Mouse (Mus musculus) right cerebral cortex, adult 18-20 months (tissue): ENCODE results near the gene Trmu.
A peak's percentile ranks its signal among the peaks of the same experiment; 100 is the strongest.
"Not testable (repeated sequence)": the region's sequence is repeated elsewhere in the genome, so short reads cannot be mapped to it uniquely, and the experiment has no call there.

Source experiments
- DNase-seq: peaks from one replicate; pipeline ENCODE4 v3.0.0; 2022; ENCODE audit warnings: mixed read lengths

Trmu gene

GRCm38 (mm10) chr15:85878848-85879497, at the start of gene Trmu:
Gene Trmu, plus strand, starts transcription at chr15:85879312.
- peak; percentile 93 for DNase-seq

- DNase-seq: no peak
These were observed 49.6 kb upstream of the Trmu start for GRCm38 (mm10) chr15:85829470-85829869.

- peak; percentile 88 for DNase-seq
These were observed 47.0 kb upstream of the Trmu start, which contains the start of gene Ttc38 for GRCm38 (mm10) chr15:85831954-85832590. Gene Ttc38, plus strand, starts transcription at chr15:85832306.

GRCm38 (mm10) chr15:85832599-85832998, 46.5 kb upstream of the Trmu start:
- no peak for DNase-seq

GRCm38 (mm10) chr15:85835335-85835734, 43.8 kb upstream of the Trmu start:
- DNase-seq: no peak

GRCm38 (mm10) chr15:85836887-85837286, 42.2 kb upstream of the Trmu start:
- no peak for DNase-seq

GRCm38 (mm10) chr15:85840983-85841382, 38.1 kb upstream of the Trmu start:
- DNase-seq: no peak

GRCm38 (mm10) chr15:85841796-85842360, 37.2 kb upstream of the Trmu start:
- DNase-seq: no peak

- no peak for DNase-seq
These were observed 34.0 kb upstream of the Trmu start for GRCm38 (mm10) chr15:85845071-85845470.

- DNase-seq: no peak
These were observed 27.3 kb upstream of the Trmu start for GRCm38 (mm10) chr15:85851656-85852392.

- DNase-seq: no peak
These were observed 20.1 kb upstream of the Trmu start for GRCm38 (mm10) chr15:85858980-85859489.

- DNase-seq: peak; percentile 96
These were observed 19.6 kb upstream of the Trmu start, which contains the start of gene Gtse1 for GRCm38 (mm10) chr15:85859490-85860031. Gene Gtse1, plus strand, starts transcription at chr15:85859745.

GRCm38 (mm10) chr15:85865913-85866312, 13.2 kb upstream of the Trmu start:
- not testable (repeated sequence) for DNase-seq

GRCm38 (mm10) chr15:85867696-85868095, 11.4 kb upstream of the Trmu start:
- peak; percentile 71 for DNase-seq

- no peak for DNase-seq
These were observed 1.8 kb upstream of the Trmu start for GRCm38 (mm10) chr15:85877336-85877735.

- DNase-seq: no peak
These were observed 385 bp downstream of the Trmu start for GRCm38 (mm10) chr15:85879498-85879895.

GRCm38 (mm10) chr15:85885606-85886005, 6.5 kb downstream of the Trmu start:
- no peak for DNase-seq

GRCm38 (mm10) chr15:85889235-85889634, 10.1 kb downstream of the Trmu start:
- DNase-seq: no peak

- DNase-seq: no peak
These were observed 12.9 kb downstream of the Trmu start for GRCm38 (mm10) chr15:85891971-85892370.

- DNase-seq: no peak
These were observed 13.5 kb downstream of the Trmu start for GRCm38 (mm10) chr15:85892498-85893118.

- DNase-seq: no peak
These were observed 14.8 kb downstream of the Trmu start for GRCm38 (mm10) chr15:85893871-85894270.

- peak; percentile 71 for DNase-seq
These were observed 17.2 kb downstream of the Trmu start for GRCm38 (mm10) chr15:85896284-85896683.
